Mouse (Mus musculus): ENCODE data around the gene Smad1.

Smad1 gene

DNA sequence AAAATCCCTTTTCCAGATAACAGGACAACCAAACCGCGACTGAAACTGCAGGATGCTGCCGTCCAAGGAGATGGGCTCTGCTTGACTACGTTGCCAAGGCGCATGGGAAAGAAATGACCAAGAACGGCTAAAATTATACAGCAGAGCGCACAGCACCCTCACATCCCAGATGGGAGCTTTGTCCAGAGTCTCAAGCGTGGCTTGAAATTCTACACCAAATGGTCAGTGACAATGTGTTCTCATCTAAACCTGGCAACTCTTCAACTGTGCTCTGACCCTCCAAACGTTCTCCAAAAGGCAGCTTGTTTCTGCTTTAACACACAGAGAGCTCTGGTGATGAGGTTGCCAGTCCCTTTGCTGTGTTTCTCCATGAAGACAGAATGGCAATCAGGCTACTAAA, 39.0 kb downstream of the Smad1 start:
- no peak for DNase-seq (ENCODE audit: low read depth, low spot score)

DNA sequence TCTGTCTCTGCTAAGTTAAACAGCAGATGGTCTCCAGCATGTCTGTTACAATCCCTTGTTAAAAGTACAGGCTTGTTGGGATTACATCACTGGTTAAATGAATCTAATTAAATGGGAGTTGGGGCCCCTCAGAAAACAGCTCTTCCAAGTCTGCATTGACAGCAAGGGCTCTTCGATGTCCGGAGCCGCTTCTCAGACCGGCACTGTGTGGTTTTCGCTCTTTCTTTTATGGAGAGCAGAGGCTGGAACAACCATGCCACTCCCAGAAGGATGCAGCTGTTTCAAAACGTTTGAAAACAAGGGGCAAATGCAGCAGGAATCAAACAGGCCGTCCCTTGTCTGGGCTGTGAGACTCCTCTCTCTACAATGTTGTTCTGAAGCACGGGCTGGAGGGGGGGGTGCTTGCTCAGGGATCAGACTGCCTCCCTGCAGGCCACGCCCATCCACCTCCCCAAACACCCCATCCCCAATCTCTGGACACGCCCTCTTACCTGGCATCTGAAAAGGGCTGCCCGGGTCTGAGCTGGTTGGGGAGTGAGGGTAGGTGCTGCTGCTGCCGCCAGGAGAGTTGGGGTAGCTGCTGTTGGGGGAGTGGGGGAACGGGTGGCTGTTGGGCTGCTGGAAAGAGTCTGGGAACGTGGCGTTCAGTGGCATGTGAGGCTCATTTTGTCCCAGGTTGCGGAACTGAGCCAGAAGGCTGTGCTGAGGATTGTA, 43.4 kb downstream of the Smad1 start:
- no peak for DNase-seq (ENCODE audit: low read depth, low spot score)

DNA sequence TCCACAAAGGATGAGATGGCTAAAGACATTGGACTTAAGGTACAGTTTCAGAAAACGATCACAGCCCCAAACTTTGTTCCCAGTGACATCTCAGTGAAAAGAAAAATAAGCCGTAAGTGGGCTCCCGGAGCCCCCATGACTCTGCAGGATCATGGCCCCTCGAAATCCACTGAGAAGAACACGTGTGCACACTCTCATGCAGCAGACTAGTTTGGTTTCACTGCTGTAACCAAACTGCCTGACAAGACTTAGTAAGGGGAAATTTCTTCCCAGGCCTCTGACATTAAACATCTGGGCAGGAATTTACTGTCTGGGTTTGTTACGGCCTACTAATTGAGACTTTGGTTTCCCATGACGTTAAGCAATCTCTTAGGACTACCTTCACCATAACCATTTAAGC, 45.3 kb downstream of the Smad1 start:
- DNase-seq (ENCODE audit: low read depth, low spot score), result no peak

DNA sequence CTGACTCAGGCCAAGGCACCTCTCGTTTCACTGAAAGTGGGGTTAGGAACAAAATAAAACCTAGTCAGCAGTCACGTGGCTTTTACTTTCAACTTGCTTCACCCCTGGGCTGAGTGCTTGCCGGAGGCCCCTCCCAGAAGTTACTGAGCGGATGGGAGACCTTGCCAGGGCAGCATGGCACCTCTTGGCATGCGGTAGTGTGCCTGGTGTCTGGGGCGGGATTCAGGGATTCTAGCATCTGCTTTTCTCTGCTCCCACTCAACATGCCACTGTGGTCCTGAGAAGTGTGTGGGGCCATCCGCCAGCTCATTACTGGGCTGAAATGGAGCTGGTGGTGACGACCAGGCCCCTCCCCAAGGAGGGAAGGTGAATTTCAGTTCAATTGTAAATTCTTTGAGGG, 47.4 kb downstream of the Smad1 start:
- DNase-seq (ENCODE audit: low read depth, low spot score), result no peak

DNA sequence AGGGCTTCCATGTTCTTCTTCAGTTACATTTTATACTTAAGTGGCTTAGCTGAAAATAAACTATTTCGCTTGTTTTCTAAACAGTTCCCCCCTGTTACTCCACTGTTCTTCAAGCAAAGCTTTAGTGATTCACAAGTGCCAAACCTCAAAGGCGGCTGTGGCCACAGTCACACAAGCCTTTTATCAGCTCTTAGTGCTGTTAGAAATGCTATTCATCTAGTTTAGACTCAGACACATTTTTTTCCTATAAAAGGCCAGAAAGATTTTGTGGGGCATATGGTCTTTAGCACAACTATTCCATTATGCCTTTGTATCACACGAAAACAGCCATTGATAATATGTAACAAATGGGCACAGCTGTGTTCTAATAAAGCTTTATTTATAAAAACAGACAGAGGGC, 48.5 kb downstream of the Smad1 start:
- no peak for DNase-seq (ENCODE audit: low read depth, low spot score)

DNA sequence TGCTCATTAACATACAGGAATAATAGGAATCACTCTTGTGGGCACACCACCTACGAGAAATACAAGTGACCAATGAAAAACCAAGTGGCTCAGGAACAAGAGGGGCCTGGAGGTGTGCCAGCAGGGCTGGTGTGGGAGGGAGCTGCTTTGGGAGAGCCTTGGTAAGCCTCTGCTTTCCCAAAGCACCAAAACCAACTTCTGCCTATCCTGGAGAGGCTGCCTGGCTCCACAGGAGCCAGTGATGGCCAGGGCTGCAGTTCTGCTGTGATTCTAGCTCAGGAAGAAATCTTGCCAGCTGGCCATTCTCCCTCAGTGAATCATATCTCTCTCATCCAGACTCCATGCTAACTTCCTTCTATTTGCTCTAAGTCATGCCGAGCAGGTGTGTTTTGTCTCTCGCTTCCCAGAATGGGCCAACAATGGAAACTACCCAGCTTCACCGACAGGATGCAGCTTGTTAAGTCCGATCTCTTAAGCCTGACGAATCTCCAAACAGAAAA, 49.2 kb downstream of the Smad1 start:
- no peak for DNase-seq (ENCODE audit: low read depth, low spot score)

DNA sequence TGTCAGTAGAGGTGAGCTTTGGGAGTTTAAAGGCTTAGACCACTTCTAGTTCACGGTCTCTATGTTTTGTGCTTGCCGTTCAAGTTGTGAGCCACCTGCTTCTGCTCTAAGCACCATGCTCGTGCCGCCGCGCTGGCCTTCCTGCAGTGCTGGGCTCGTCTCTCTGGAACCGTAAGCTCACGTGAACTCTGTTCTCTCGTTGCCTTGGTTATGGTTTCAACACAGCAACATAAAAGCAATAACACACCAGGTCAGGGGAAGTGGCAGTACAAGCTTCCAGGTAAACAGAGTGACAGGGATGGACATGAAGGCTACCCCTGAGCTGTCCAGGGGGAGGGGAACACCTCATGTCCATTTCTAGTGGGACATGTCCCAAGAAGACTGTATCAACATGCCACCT, 52.9 kb downstream of the Smad1 start:
- DNase-seq (ENCODE audit: low read depth, low spot score), result no peak

DNA sequence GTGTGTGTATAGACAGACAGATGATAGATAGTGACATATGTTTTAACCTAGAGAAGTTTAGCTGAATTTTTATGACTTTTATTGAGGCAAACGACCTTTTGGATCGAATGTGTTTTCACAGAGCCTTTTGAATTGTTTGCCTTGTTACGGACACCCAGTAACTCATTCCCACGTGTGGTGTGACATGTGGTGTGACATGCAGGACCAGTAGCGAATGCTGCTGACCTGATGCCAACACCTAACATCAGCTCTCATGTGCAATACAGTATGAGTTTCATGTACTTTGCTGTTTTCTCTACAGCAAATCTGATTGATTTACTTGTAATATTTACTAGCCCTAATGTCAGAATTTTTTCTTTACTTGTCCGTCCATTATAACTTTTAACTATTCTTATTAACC, 53.5 kb downstream of the Smad1 start:
- no peak for DNase-seq (ENCODE audit: low read depth, low spot score)

DNA sequence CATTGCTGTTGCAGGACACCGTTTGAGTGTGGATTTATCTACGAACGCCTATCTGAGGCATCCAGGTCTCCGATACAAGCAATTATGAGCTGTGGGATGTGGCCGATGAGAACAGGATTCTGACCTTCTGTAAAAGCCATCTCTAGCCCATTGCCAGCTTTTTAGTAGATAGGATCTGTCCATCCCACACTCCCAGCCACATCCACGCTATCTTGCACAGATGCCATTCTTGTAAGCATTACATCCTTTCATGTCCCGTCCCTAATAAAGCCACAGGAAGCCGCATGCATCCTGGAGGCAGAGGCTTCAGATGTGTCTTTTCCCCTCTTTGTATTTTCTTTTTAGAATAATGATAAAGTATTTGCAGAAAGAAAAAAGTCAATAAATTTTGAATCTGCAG, 58.1 kb downstream of the Smad1 start:
- DNase-seq (ENCODE audit: low read depth, low spot score), result no peak

DNA sequence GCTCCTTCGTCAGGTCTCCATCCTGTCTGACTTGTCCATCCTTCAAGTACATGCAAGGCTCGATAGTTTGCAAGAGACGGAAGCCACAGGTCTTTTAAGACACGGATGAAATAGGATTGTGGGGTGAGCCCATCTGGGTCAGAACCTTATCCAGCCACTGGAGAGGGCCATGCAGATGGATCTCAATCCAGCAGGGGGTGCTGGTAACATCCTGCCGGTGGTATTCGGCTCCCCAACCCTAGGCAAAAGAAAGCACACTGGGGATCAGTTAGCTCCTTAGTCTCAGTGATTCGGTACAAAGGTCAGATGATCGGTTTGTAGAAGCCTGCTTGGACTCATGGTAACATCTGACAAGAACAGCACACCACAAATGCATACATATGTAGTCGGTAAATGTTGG, 59.8 kb downstream of the Smad1 start:
- no peak for DNase-seq (ENCODE audit: low read depth, low spot score)

DNA sequence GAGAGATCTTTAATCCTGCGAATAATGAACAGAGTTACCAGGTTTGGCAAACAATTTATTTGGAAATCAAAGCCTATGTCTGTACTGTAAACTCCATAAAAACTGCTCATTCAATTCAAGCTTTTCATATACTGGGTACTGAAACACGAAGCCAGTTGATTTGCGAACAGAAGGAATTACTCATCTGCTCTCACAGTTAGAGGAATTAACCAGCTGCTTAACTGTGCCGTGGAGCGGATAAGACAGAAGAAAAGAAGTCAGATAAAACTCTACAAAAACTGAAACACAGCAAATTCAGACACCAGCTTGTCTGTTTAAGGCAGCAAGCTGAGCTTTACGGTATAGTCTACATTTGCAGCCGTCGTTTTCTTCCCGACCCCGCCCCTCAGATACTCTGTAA, 60.7 kb downstream of the Smad1 start:
- DNase-seq (ENCODE audit: low read depth, low spot score), result no peak

DNA sequence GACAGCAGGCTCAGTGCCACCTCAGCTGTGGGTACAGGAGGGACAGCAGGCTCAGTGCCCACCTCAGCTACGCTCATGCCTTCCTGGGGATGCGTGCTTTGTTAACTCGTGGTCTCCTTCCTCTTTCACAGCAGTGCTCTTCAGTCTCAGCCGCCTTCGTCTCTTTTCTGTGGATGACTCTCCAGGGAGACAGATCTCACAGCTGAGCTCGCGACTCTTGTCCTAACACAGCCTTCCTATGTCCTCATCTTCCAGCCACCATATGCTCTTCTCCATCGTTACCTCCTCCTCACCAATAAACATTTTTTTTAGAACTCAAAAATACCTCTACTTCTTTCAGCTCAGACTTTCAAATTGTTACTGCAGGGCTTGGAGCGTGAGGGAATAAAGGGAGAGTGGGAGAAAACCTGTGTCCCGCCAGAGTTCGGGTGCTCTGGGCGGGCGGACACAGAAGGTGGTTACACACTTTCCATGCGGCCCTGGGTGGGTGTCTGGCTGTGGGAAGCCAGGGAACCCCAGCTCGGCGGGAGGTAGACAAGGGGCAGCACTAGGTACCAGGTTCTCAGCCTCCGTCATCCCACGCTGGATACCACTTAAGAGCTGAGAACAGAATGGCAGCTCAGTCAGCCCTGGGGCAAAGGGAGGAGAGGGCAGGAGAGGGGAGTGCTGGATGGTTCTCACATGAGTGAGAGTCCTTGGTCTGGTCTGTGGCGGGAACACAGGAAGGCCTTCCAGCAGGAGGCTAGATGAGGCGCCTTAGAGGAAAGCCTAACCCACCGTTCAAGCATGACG, 67.0 kb downstream of the Smad1 start:
- no peak for DNase-seq (ENCODE audit: low read depth, low spot score)

DNA sequence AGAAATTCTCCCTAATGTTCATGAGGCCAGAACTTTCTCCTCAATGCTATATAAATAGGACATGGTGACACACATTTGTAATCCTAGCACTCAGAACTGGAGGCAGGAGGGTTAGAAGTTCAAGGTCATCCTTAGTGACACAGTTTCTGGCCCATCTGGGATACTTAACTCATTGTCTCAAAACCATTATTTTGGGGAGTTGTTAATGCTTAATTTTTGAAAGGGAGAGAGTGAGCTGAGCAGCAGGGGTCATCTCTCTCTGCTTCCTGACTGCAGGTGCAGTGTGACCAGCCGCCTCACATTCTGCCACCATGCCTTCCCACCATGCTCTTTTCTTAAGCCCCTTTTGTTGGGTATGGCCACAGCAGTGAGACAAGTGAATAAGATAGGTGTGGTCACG, 67.7 kb downstream of the Smad1 start:
- no peak for DNase-seq (ENCODE audit: low read depth, low spot score)

DNA sequence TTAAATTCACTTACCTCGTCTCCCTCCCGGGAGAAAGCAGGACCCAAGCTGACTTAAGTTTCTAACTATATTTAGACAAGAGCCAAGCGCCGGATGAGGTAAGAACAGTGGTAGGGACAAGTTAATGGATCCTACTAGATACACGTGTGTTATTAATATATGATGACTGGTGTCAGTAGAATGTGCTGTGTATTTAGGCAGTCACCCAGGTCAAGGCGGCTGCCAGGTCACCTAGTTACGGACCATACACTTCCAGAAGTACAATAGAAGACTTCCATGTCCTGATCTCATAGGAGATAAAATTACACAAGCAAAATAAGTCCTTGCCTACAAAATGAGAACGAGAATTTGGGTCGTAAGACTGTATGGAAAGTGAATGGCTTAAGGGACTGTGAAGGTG, 68.3 kb downstream of the Smad1 start:
- no peak for DNase-seq (ENCODE audit: low read depth, low spot score)

DNA sequence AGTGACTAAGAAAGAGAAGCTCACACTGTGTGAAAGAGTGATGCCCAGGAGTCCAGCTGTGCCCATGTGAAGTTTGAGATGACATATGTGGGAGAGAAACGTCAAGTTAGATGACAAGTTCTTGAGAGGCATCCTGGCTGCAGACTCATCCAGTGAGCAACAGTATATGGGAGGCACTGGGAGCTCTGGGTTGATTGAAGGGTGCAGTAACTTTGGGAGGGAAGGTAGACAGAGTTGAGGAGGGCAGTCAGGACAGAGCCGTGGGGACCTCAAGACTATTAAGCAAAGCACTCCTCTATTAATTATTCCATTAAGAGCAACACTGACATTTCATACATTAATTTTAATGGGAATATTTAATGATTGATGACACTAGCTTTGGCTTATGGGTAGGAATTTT, 69.6 kb downstream of the Smad1 start:
- DNase-seq (ENCODE audit: low read depth, low spot score), result no peak

DNA sequence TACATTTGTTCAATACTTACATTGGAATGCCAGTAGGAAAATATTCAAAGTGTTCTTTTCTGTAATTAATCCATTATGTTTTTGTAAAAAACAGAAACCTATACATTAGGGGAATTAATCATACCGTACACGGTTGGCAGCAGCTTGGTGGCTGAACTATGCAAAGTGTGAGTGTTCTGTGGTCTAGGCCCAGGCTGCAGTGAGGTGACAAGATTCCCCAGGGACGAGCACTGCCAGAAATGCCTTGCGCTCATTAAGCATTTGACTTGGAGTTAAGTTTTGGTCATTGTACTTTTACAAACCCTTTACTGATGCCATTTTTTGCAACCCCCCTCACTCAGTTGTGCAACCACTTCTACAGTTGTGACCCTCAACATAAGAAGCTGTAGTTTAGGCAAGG, 70.1 kb downstream of the Smad1 start:
- no peak for DNase-seq (ENCODE audit: low read depth, low spot score)

DNA sequence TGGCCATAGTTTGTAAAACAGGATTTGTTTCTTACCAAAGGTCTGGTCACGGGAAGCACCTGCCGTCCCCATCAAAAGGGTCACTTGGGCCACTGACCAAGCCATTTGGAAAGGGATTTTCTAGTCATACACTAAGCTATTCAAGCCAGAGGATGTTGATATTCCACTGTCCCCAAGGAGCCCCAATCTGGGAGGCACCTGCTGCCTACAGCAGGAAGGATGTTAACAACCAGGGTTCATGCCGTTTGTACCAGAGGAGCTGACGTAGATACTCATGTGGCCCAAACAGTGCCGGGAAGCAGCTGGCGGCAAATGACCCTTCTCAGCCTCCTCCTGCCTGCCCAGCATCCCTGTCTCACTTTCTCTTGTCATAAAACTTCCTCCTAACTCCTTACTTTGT, 73.8 kb downstream of the Smad1 start:
- no peak for DNase-seq (ENCODE audit: low read depth, low spot score)

DNA sequence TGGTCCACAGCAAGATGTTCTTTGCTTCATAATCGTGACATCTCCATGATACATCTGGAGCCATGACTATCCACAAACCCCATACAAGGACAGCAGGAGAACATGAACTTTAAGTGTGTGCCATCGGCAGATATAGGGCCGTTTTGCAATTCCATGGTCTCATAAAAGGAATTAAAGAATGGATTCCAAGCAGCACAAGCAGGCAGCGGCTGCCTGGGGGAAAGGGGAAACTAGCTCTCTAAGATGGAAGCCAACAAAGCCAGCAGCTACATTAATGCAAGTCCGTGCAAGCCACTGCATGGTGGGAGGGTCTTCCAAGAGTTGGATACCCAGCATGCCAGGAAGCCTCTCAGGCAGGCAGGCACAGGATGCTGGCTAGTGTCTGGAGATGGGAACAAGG, 74.4 kb downstream of the Smad1 start:
- no peak for DNase-seq (ENCODE audit: low read depth, low spot score)

DNA sequence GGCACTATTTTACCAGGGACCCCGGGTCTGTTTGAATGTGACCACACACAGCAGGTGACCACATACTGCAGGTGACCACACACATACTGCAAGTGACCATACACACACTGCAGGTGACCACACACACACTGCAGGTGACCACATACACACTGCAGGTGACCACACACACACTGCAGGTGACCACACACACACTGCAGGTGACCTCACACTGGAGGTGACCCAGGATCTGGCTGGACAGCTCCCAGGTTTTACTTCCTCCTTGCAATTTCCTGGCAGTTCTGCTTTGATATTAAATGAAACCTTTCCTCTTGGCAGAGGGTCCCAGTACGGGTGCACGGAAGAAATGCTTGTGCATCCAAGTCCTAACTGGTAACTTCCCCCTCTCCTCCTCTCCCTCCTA, 75.3 kb downstream of the Smad1 start:
- DNase-seq (ENCODE audit: low read depth, low spot score), result no peak

DNA sequence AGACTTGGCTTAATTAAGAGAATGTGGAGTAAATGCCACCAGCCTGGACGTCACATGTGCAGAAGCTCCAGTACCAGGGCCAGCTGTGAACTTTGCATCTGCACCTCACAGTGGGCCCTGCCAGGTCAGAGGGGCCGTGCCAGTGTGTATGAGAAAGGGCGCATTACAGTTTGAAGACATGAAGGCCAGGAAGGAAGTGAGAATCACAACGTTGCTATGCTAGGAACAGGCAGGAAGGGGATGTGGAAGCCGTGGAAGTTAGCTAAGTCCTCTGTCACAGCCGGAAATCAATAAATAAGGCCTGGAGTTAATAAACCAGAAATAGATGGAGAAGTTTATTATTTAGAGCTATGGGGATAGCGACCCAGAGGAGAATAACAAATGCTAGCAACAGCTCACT, 76.2 kb downstream of the Smad1 start:
- no peak for DNase-seq (ENCODE audit: low read depth, low spot score)

DNA sequence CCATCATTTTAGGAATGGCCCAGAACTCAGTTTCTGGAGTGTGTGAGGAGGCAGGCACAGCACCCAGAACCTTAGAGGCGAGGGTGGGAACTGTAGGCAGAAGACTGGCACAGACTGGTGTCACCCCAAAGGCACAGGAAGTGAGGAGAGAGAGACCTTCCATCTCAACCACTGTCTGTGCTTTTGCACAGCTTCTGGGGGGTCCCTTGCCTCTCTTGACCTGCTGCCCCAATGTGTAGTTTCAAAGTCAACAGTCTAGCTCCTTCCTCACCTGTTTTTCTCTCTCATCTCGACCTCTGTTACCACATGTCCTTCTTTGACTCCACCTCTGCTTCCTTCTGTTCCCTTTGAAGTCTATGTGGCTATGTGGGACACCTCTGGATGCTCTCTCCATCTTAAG, 88.5 kb downstream of the Smad1 start:
- no peak for DNase-seq (ENCODE audit: low read depth, low spot score)

DNA sequence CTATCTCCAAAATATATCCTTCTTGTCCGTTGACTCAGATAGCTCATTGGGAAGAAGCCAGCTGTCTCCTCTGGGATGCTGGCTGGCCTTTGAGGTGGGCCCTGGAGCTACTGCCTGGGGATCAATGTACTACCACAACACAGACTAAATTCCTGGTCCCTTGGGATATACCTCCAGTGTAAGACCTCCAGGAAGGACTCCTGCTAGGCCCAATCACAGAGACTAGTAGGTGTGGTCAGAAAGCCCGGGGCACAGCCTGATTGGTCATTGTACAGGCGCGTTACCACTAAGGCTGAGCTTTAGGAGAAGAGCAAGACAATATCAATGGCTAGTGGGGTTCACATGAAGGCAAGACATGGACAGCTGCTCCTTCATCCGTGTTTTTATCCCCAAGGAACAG, 93.4 kb downstream of the Smad1 start:
- DNase-seq (ENCODE audit: low read depth, low spot score), result no peak

DNA sequence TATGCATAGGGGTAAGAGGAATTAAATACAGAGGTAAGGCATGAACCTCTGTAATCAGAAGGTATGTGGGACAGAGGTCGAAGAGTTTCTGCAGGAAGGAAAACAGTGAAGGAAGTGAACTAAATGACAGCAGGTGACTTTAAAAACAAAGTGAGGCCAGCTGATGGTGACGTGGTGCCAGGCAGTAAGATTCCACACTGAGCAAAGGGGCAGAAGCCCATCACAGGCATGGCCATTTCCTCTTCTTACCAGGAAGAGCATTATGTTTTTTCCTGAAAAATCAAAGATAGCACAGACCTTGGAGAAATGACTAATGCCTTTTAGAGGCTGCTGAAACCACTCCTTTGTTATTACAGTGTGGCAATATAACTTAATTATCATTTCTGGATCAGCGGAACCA, 97.8 kb downstream of the Smad1 start:
- DNase-seq (ENCODE audit: low read depth, low spot score), result no peak

Measured in embryo, embryonic 11.5 days (tissue).